In the genomic region with DNA sequence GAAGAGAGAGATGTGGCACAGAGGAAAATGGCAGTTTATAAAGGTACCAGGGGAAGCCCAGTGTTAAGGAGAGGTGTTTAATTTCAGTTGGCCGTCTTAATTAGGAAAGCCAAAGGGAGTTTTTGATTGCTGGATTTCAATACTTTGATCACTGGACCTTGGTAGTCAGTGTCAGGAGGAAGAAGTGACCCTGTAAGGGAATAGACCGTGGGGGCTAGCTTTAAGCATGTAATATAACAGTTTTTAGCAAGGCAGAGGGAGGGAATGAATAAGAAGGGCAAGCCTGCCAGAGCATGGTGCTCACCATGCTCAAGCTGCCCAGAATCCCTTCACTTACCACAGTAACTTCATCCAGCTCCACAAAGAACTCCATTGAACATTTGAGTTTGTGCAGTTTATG, we compare ENCODE assay signal across 32 mouse cellular contexts.
"Had no signal": no experiment of that assay in that cellular context is flagged by ENCODE, and none has a peak within 500 bp of the region (broad histone marks: within the 10 kb centered on the region; RNA-seq: fewer than 3 reads in every experiment).

No protein-coding gene starts in this region.

- DNase-seq: heart, adult 18-20 months; heart, adult 2 months; heart, postnatal 10 days; heart, postnatal 14 days; heart, postnatal 36 days; heart, postnatal 4 days; kidney, adult 11 months; kidney, adult 18-20 months; kidney, adult 8-10 months; kidney, postnatal 14 days; kidney, postnatal 36 days; kidney, postnatal 4 days; layer of hippocampus, adult 9-11 months; layer of hippocampus, postnatal 36 days had no signal

- H3K9me3 ChIP-seq: heart, embryonic 13.5 days; heart, embryonic 15.5 days; hindbrain, embryonic 15.5 days; intestine, embryonic 15.5 days had no signal

- ATAC-seq: hindbrain, embryonic 16.5 days; hindbrain, postnatal 0 days; inflammation-experienced regulatory T-cells, adult 6 months; intestine, embryonic 15.5 days; intestine, embryonic 16.5 days; intestine, postnatal 0 days had no signal

- H3K4me1 ChIP-seq: heart, embryonic 10.5 days; heart, embryonic 12.5 days; heart, embryonic 13.5 days; heart, embryonic 15.5 days; hindbrain, embryonic 10.5 days; hindbrain, embryonic 12.5 days; hindbrain, embryonic 13.5 days; hindbrain, embryonic 15.5 days; intestine, embryonic 15.5 days had no signal

- H3K27me3 ChIP-seq: heart, embryonic 12.5 days; heart, embryonic 13.5 days; heart, embryonic 15.5 days; hindbrain, embryonic 12.5 days; hindbrain, embryonic 13.5 days; hindbrain, embryonic 15.5 days; intestine, embryonic 15.5 days had no signal

- H3K27ac ChIP-seq: heart, adult 2 months; heart, embryonic 10.5 days; heart, embryonic 13.5 days; heart, embryonic 15.5 days; hindbrain, embryonic 10.5 days; hindbrain, embryonic 12.5 days; hindbrain, embryonic 13.5 days; hindbrain, embryonic 14.5 days; hindbrain, embryonic 15.5 days; hindbrain, postnatal 0 days; intestine, embryonic 15.5 days; layer of hippocampus, adult 2 months; left cerebral cortex, adult 2 months had no signal

- H3K36me3 ChIP-seq: heart, embryonic 10.5 days; heart, embryonic 12.5 days; heart, embryonic 13.5 days; heart, embryonic 15.5 days; hindbrain, embryonic 10.5 days; hindbrain, embryonic 12.5 days; hindbrain, embryonic 13.5 days; hindbrain, embryonic 15.5 days; intestine, embryonic 15.5 days had no signal

- H3K9ac ChIP-seq: heart, embryonic 12.5 days; heart, embryonic 13.5 days; heart, embryonic 15.5 days; hindbrain, embryonic 12.5 days; hindbrain, embryonic 13.5 days; hindbrain, embryonic 14.5 days; hindbrain, embryonic 15.5 days; intestine, embryonic 15.5 days had no signal

- H3K4me3 ChIP-seq: heart, adult 2 months; heart, embryonic 10.5 days; heart, embryonic 12.5 days; heart, embryonic 13.5 days; heart, embryonic 15.5 days; hindbrain, embryonic 10.5 days; hindbrain, embryonic 12.5 days; hindbrain, embryonic 13.5 days; hindbrain, embryonic 15.5 days; intestine, embryonic 15.5 days; layer of hippocampus, adult 2 months; left cerebral cortex, adult 2 months had no signal

- H3K4me2 ChIP-seq: heart, embryonic 11.5 days; heart, embryonic 12.5 days; heart, embryonic 13.5 days; heart, embryonic 15.5 days; hindbrain, embryonic 12.5 days; hindbrain, embryonic 13.5 days; hindbrain, embryonic 14.5 days; hindbrain, embryonic 15.5 days; intestine, embryonic 15.5 days had no signal
